ENCODE assay signal across 20 mouse cellular contexts in the genomic region with DNA sequence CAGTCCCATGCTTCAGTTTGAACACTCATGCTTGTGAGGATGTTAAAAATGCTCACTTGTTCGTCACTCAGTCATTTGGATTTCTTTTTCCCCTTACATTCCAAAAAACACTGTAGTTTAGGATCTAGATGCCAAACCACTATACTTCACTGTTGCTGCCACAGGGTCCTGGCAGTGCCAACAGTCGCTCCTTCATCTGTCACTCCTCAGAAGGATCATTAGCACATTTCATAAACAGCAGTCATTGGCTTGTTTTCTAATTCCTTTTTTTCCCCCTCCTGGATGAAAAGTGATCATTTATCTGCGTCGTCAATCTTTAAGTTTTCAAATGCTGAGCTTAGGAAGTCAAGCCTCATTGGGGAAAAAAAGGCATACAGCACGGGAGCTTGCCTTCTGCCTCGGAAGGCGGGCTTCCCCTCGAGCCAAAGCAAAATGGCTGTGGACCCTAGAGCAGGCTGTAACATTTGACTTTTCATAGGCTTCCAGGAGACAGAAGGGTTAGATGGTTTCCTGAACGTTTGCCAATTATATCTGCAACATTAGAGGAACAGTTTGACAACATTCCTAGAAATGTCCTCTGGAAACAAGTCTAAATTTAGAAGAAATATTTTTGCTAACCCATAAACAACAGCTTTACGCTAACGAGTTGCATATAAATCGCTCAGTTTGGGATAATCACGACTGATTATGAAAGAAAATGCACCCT.
DNase-seq lines count a peak whose midpoint lies in the region; ATAC-seq and TF ChIP-seq lines count a peak whose summit lies in the region.
"Had no signal": no experiment of that assay in that cellular context is flagged by ENCODE, and none has a peak within 500 bp of the region (broad histone marks: within the 10 kb centered on the region; RNA-seq: fewer than 3 reads in every experiment).

No protein-coding gene starts in this region.

- WGBS in lung, embryonic 15.5 days = 46% methylated on average over 13 of the region's 13 CpGs
- WGBS in stomach, postnatal 0 days = 49% methylated on average over 13 of the region's 13 CpGs

- no peak overlapping the region for H3K9ac ChIP-seq in lung, embryonic 15.5 days
- H3K9ac ChIP-seq in stomach, postnatal 0 days (ENCODE audit: low read length) = no peak overlapping the region
- H3K9ac ChIP-seq: embryonic facial prominence, embryonic 12.5 days; limb, embryonic 15.5 days; liver, postnatal 0 days had no signal

- ATAC-seq in lung, embryonic 15.5 days (ENCODE audit: borderline replicate concordance, extremely low read depth, low FRiP score, low TSS enrichment) = peak; percentile 65; the same call in 1 of the 2 replicates
- no peak for ATAC-seq in stomach, postnatal 0 days (ENCODE audit: low FRiP score, low TSS enrichment)
- ATAC-seq: liver, postnatal 0 days had no signal

- H3K4me3 ChIP-seq in gastrocnemius, adult 2 months = peak overlapping the region; percentile 21
- no peak overlapping the region for H3K4me3 ChIP-seq in lung, embryonic 15.5 days
- no peak overlapping the region for H3K4me3 ChIP-seq in stomach, postnatal 0 days (ENCODE audit: low read depth, low read length)
- H3K4me3 ChIP-seq: embryonic facial prominence, embryonic 12.5 days; heart, embryonic 10.5 days; layer of hippocampus, adult 2 months; left cerebral cortex, adult 2 months; limb, embryonic 15.5 days; midbrain, embryonic 10.5 days; myocyte had no signal

- H3K9me3 ChIP-seq in lung, embryonic 15.5 days = no peaks in the 10 kb centered on the region
- H3K9me3 ChIP-seq in stomach, postnatal 0 days (ENCODE audit: control insufficient read depth, low read length) = no peaks in the 10 kb centered on the region
- H3K9me3 ChIP-seq: embryonic facial prominence, embryonic 12.5 days; heart, embryonic 10.5 days; limb, embryonic 15.5 days; midbrain, embryonic 10.5 days had no signal

- intact Hi-C loops in gastrocnemius, adult 2 months (cut with DNase I) = no loop called here
- intact Hi-C loops in gastrocnemius, postnatal 14 days (cut with DNase I; ENCODE audit: low total_unique reads) = no loop called here

- peaks cover 14% of the 10 kb centered on the region for H3K4me1 ChIP-seq in lung, embryonic 15.5 days
- H3K4me1 ChIP-seq in stomach, postnatal 0 days (replicated peaks; ENCODE audit: control insufficient read depth, insufficient read depth) = no peaks in the 10 kb centered on the region
- H3K4me1 ChIP-seq: embryonic facial prominence, embryonic 12.5 days; heart, embryonic 10.5 days had no signal

- no peak overlapping the region for H3K27ac ChIP-seq in gastrocnemius, adult 2 months
- H3K27ac ChIP-seq in lung, embryonic 15.5 days = peak overlapping the region; percentile 45; the same call in 1 of the 2 replicates
- no peak overlapping the region for H3K27ac ChIP-seq in stomach, postnatal 0 days (replicated peaks)
- H3K27ac ChIP-seq: embryonic facial prominence, embryonic 12.5 days; heart, embryonic 10.5 days; layer of hippocampus, adult 2 months; left cerebral cortex, adult 2 months; limb, embryonic 15.5 days; midbrain, embryonic 10.5 days had no signal

- H3K4me2 ChIP-seq in lung, embryonic 15.5 days = 0 out of 2 replicates have a peak overlapping the region, but pooled peaks have one; percentile 5
- H3K4me2 ChIP-seq in stomach, postnatal 0 days (replicated peaks; ENCODE audit: low read depth) = peak overlapping the region; percentile 2; the same call in 1 of the 2 replicates
- H3K4me2 ChIP-seq: embryonic facial prominence, embryonic 12.5 days; limb, embryonic 15.5 days had no signal

- no peaks in the 10 kb centered on the region for H3K27me3 ChIP-seq in lung, embryonic 15.5 days
- no peaks in the 10 kb centered on the region for H3K27me3 ChIP-seq in stomach, postnatal 0 days (ENCODE audit: control insufficient read depth, insufficient read depth, low read length)
- H3K27me3 ChIP-seq: embryonic facial prominence, embryonic 12.5 days; limb, embryonic 15.5 days had no signal

- no peak for DNase-seq in gastrocnemius, adult 2 months
- DNase-seq in gastrocnemius, postnatal 14 days = no peak
- DNase-seq in lung, postnatal 36 days = no peak
- DNase-seq in brain, embryonic 18.5 days (ENCODE audit: low read depth, low spot score) = peak; percentile 30
- DNase-seq in stomach, postnatal 0 days (ENCODE audit: low spot score) = no peak
- no peak for DNase-seq in right cerebral cortex, postnatal 25 days
- DNase-seq: adrenal gland, postnatal 10 days; cerebellum, postnatal 36 days; gastrocnemius, postnatal 10 days; kidney, adult 9 months; liver, postnatal 0 days had no signal

- H3K36me3 ChIP-seq in lung, embryonic 15.5 days = no peaks in the 10 kb centered on the region
- H3K36me3 ChIP-seq in stomach, postnatal 0 days (ENCODE audit: control insufficient read depth, insufficient read depth, low read length) = no peaks in the 10 kb centered on the region
- H3K36me3 ChIP-seq: embryonic facial prominence, embryonic 12.5 days; G1E; heart, embryonic 10.5 days; limb, embryonic 15.5 days; midbrain, embryonic 10.5 days had no signal

- no peak for TF ChIP-seq CTCF in gastrocnemius, adult 2 months (IDR thresholded peaks at IDR 0.05)
- no peak for TF ChIP-seq CTCF in stomach, postnatal 0 days (IDR thresholded peaks at IDR 0.05; ENCODE audit: low read depth)

- no peak for TF ChIP-seq EP300 in stomach, postnatal 0 days (optimal IDR thresholded peaks at IDR 0.05)
